Mouse (Mus musculus): ENCODE results near the gene Chchd6. TPM values are rescaled to one million over a fixed set of nuclear protein-coding genes. Genes with fewer than 3 reads are reported as not detected.

Chchd6 gene
- polyA plus RNA-seq, 1 experiment from 2014 or later: 168 TPM

GRCm38 (mm10) chr6:89397919-89398318 is 197.5 kb downstream of the Chchd6 start:
- H3K4me2 ChIP-seq (ENCODE audit: low read length): no peak overlapping the region
- no peak overlapping the region for H3K9ac ChIP-seq (replicated peaks; ENCODE audit: low read depth, low read length)
- H3K4me1 ChIP-seq (replicated peaks; ENCODE audit: control insufficient read depth, insufficient read depth, low read length): peaks cover 10% of the 10 kb centered on the region; the same call in 1 of the 2 replicates
- no peak overlapping the region for H3K4me3 ChIP-seq (replicated peaks; ENCODE audit: low read length)
- H3K27ac ChIP-seq (ENCODE audit: low read length): no peak overlapping the region
- no peaks in the 10 kb centered on the region for H3K9me3 ChIP-seq (ENCODE audit: control insufficient read depth, low read length)
- no peak for ATAC-seq
- 88% methylated on average over 4 of the region's 4 CpGs for WGBS
- H3K27me3 ChIP-seq (replicated peaks; ENCODE audit: control insufficient read depth, insufficient read depth, low read length): no peaks in the 10 kb centered on the region
- H3K36me3 ChIP-seq (ENCODE audit: control insufficient read depth, insufficient read depth): no peaks in the 10 kb centered on the region

GRCm38 (mm10) chr6:89393820-89394219 is 201.6 kb downstream of the Chchd6 start:
- Histone ChIP-seq H3K4me3 (replicated peaks; ENCODE audit: low read length) (no peak overlapping the region), H3K27me3 (replicated peaks; ENCODE audit: control insufficient read depth, insufficient read depth, low read length) (no peaks in the 10 kb centered on the region), H3K27ac (ENCODE audit: low read length) (no peak overlapping the region), H3K9ac (replicated peaks; ENCODE audit: low read depth, low read length) (no peak overlapping the region), H3K36me3 (ENCODE audit: control insufficient read depth, insufficient read depth) (no peaks in the 10 kb centered on the region), H3K4me2 (ENCODE audit: low read length) (no peak overlapping the region), H3K9me3 (ENCODE audit: control insufficient read depth, low read length) (no peaks in the 10 kb centered on the region), H3K4me1 (replicated peaks; ENCODE audit: control insufficient read depth, insufficient read depth, low read length) (no peaks in the 10 kb centered on the region)
- WGBS: 88% methylated on average over 2 of the region's 2 CpGs
- no peak for ATAC-seq

GRCm38 (mm10) chr6:89392213-89392612 is 203.2 kb downstream of the Chchd6 start:
- Histone ChIP-seq H3K36me3 (ENCODE audit: control insufficient read depth, insufficient read depth) (no peaks in the 10 kb centered on the region), H3K4me3 (replicated peaks; ENCODE audit: low read length) (no peak overlapping the region), H3K9me3 (ENCODE audit: control insufficient read depth, low read length) (no peaks in the 10 kb centered on the region), H3K27me3 (replicated peaks; ENCODE audit: control insufficient read depth, insufficient read depth, low read length) (no peaks in the 10 kb centered on the region), H3K4me2 (ENCODE audit: low read length) (no peak overlapping the region), H3K27ac (ENCODE audit: low read length) (no peak overlapping the region), H3K4me1 (replicated peaks; ENCODE audit: control insufficient read depth, insufficient read depth, low read length) (no peaks in the 10 kb centered on the region), H3K9ac (replicated peaks; ENCODE audit: low read depth, low read length) (no peak overlapping the region)
- ATAC-seq: no peak
- WGBS: 94% methylated on average over 2 of the region's 2 CpGs

GRCm38 (mm10) chr6:89389771-89390170 is 205.7 kb downstream of the Chchd6 start:
- no peak for ATAC-seq

GRCm38 (mm10) chr6:89386956-89387355 is 208.5 kb downstream of the Chchd6 start:
- no peaks in the 10 kb centered on the region for H3K4me1 ChIP-seq (replicated peaks; ENCODE audit: control insufficient read depth, insufficient read depth, low read length)
- H3K9me3 ChIP-seq (ENCODE audit: control insufficient read depth, low read length): no peaks in the 10 kb centered on the region
- 73% methylated on average over 1 of the region's 1 CpGs for WGBS
- no peak overlapping the region for H3K9ac ChIP-seq (replicated peaks; ENCODE audit: low read depth, low read length)
- no peak for ATAC-seq
- H3K27me3 ChIP-seq (replicated peaks; ENCODE audit: control insufficient read depth, insufficient read depth, low read length): no peaks in the 10 kb centered on the region
- H3K27ac ChIP-seq (ENCODE audit: low read length): no peak overlapping the region
- no peaks in the 10 kb centered on the region for H3K36me3 ChIP-seq (ENCODE audit: control insufficient read depth, insufficient read depth)
- H3K4me3 ChIP-seq (replicated peaks; ENCODE audit: low read length): no peak overlapping the region
- no peak overlapping the region for H3K4me2 ChIP-seq (ENCODE audit: low read length)

More at GRCm38 (mm10) chr6:89389771-89390170, 205.7 kb downstream of the Chchd6 start:
- Histone ChIP-seq H3K4me2 (ENCODE audit: low read length) (no peak overlapping the region), H3K27ac (ENCODE audit: low read length) (no peak overlapping the region), H3K9me3 (ENCODE audit: control insufficient read depth, low read length) (no peaks in the 10 kb centered on the region), H3K27me3 (replicated peaks; ENCODE audit: control insufficient read depth, insufficient read depth, low read length) (no peaks in the 10 kb centered on the region), H3K4me1 (replicated peaks; ENCODE audit: control insufficient read depth, insufficient read depth, low read length) (no peaks in the 10 kb centered on the region), H3K36me3 (ENCODE audit: control insufficient read depth, insufficient read depth) (no peaks in the 10 kb centered on the region), H3K4me3 (replicated peaks; ENCODE audit: low read length) (no peak overlapping the region), H3K9ac (replicated peaks; ENCODE audit: low read depth, low read length) (no peak overlapping the region)
- 67% methylated on average over 7 of the region's 7 CpGs for WGBS

- Histone ChIP-seq H3K9ac (replicated peaks; ENCODE audit: low read depth, low read length) (no peak overlapping the region), H3K4me3 (replicated peaks; ENCODE audit: low read length) (no peak overlapping the region), H3K4me2 (ENCODE audit: low read length) (no peak overlapping the region), H3K4me1 (replicated peaks; ENCODE audit: control insufficient read depth, insufficient read depth, low read length) (no peaks in the 10 kb centered on the region), H3K27me3 (replicated peaks; ENCODE audit: control insufficient read depth, insufficient read depth, low read length) (no peaks in the 10 kb centered on the region), H3K36me3 (ENCODE audit: control insufficient read depth, insufficient read depth) (no peaks in the 10 kb centered on the region), H3K9me3 (ENCODE audit: control insufficient read depth, low read length) (no peaks in the 10 kb centered on the region), H3K27ac (ENCODE audit: low read length) (no peak overlapping the region)
- 74% methylated on average over 2 of the region's 2 CpGs for WGBS
- ATAC-seq: no peak
These were observed 210.8 kb downstream of the Chchd6 start for GRCm38 (mm10) chr6:89384699-89385098.

- no peaks in the 10 kb centered on the region for H3K27me3 ChIP-seq (replicated peaks; ENCODE audit: control insufficient read depth, insufficient read depth, low read length)
- H3K4me2 ChIP-seq (ENCODE audit: low read length): no peak overlapping the region
- H3K36me3 ChIP-seq (ENCODE audit: control insufficient read depth, insufficient read depth): no peaks in the 10 kb centered on the region
- H3K9ac ChIP-seq (replicated peaks; ENCODE audit: low read depth, low read length): no peak overlapping the region
- ATAC-seq: no peak
- H3K9me3 ChIP-seq (ENCODE audit: control insufficient read depth, low read length): no peaks in the 10 kb centered on the region
- no peaks in the 10 kb centered on the region for H3K4me1 ChIP-seq (replicated peaks; ENCODE audit: control insufficient read depth, insufficient read depth, low read length)
- no peak overlapping the region for H3K27ac ChIP-seq (ENCODE audit: low read length)
- no peak overlapping the region for H3K4me3 ChIP-seq (replicated peaks; ENCODE audit: low read length)
- WGBS: 27% methylated on average over 5 of the region's 5 CpGs
These were observed 213.6 kb downstream of the Chchd6 start for GRCm38 (mm10) chr6:89381851-89382250.

- H3K27me3 ChIP-seq (replicated peaks; ENCODE audit: control insufficient read depth, insufficient read depth, low read length): no peaks in the 10 kb centered on the region
- no peaks in the 10 kb centered on the region for H3K4me1 ChIP-seq (replicated peaks; ENCODE audit: control insufficient read depth, insufficient read depth, low read length)
- 57% methylated on average over 3 of the region's 3 CpGs for WGBS
- H3K9me3 ChIP-seq (ENCODE audit: control insufficient read depth, low read length): no peaks in the 10 kb centered on the region
- no peak overlapping the region for H3K27ac ChIP-seq (ENCODE audit: low read length)
- H3K4me3 ChIP-seq (replicated peaks; ENCODE audit: low read length): no peak overlapping the region
- no peaks in the 10 kb centered on the region for H3K36me3 ChIP-seq (ENCODE audit: control insufficient read depth, insufficient read depth)
- no peak overlapping the region for H3K4me2 ChIP-seq (ENCODE audit: low read length)
- no peak overlapping the region for H3K9ac ChIP-seq (replicated peaks; ENCODE audit: low read depth, low read length)
- ATAC-seq: no peak
These were observed 214.3 kb downstream of the Chchd6 start for GRCm38 (mm10) chr6:89381172-89381571.

GRCm38 (mm10) chr6:89380751-89381150 is 214.7 kb downstream of the Chchd6 start:
- WGBS: 20% methylated on average over 3 of the region's 3 CpGs
- Histone ChIP-seq H3K27me3 (replicated peaks; ENCODE audit: control insufficient read depth, insufficient read depth, low read length) (no peaks in the 10 kb centered on the region), H3K4me3 (replicated peaks; ENCODE audit: low read length) (no peak overlapping the region), H3K9me3 (ENCODE audit: control insufficient read depth, low read length) (no peaks in the 10 kb centered on the region), H3K4me2 (ENCODE audit: low read length) (no peak overlapping the region), H3K36me3 (ENCODE audit: control insufficient read depth, insufficient read depth) (no peaks in the 10 kb centered on the region), H3K4me1 (replicated peaks; ENCODE audit: control insufficient read depth, insufficient read depth, low read length) (no peaks in the 10 kb centered on the region), H3K27ac (ENCODE audit: low read length) (no peak overlapping the region), H3K9ac (replicated peaks; ENCODE audit: low read depth, low read length) (no peak overlapping the region)
- ATAC-seq: no peak

GRCm38 (mm10) chr6:89378264-89378663 is 217.2 kb downstream of the Chchd6 start:
- Histone ChIP-seq H3K36me3 (ENCODE audit: control insufficient read depth, insufficient read depth) (no peaks in the 10 kb centered on the region), H3K4me2 (ENCODE audit: low read length) (no peak overlapping the region), H3K9ac (replicated peaks; ENCODE audit: low read depth, low read length) (no peak overlapping the region), H3K4me1 (replicated peaks; ENCODE audit: control insufficient read depth, insufficient read depth, low read length) (no peaks in the 10 kb centered on the region), H3K4me3 (replicated peaks; ENCODE audit: low read length) (no peak overlapping the region), H3K9me3 (ENCODE audit: control insufficient read depth, low read length) (no peaks in the 10 kb centered on the region), H3K27ac (ENCODE audit: low read length) (no peak overlapping the region), H3K27me3 (replicated peaks; ENCODE audit: control insufficient read depth, insufficient read depth, low read length) (no peaks in the 10 kb centered on the region)
- no peak for ATAC-seq
- WGBS: 79% methylated on average over 2 of the region's 2 CpGs
